Mouse (Mus musculus): ENCODE data around the gene Eef1akmt2. TPM values are rescaled to one million over a fixed set of nuclear protein-coding genes. Genes with fewer than 3 reads are reported as not detected.

Gene Eef1akmt2
- polyA plus RNA-seq, 1 experiment from 2014 or later, result 74.1 TPM

- Histone ChIP-seq H3K27ac (ENCODE audit: low read length) (no peak overlapping the region), H3K36me3 (ENCODE audit: control insufficient read depth, insufficient read depth, low read length) (peaks cover under 1% of the 10 kb centered on the region; the same call in 1 of the 2 replicates), H3K27me3 (ENCODE audit: control insufficient read depth, insufficient read depth, low read length) (no peaks in the 10 kb centered on the region), H3K4me1 (ENCODE audit: control insufficient read depth, insufficient read depth, low read length) (peaks cover 9% of the 10 kb centered on the region; the same call in 1 of the 2 replicates), H3K9me3 (ENCODE audit: control insufficient read depth, low read depth, low read length) (no peaks in the 10 kb centered on the region), H3K4me2 (replicated peaks; ENCODE audit: low read depth, low read length) (no peak overlapping the region), H3K4me3 (ENCODE audit: low read depth, low read length) (no peak overlapping the region), H3K9ac (replicated peaks; ENCODE audit: low read depth, low read length) (no peak overlapping the region)
- WGBS, result 87% methylated on average over 5 of the region's 5 CpGs
- no peak for ATAC-seq (ENCODE audit: insufficient number of reproducible peaks, insufficient read depth, low FRiP score, low read depth)
Measured at GRCm38 (mm10) chr7:132795141-132795540, 57.3 kb downstream of the Eef1akmt2 start.

GRCm38 (mm10) chr7:132793467-132793866 is 59.0 kb downstream of the Eef1akmt2 start:
- no peaks in the 10 kb centered on the region for H3K36me3 ChIP-seq (ENCODE audit: control insufficient read depth, insufficient read depth, low read length)
- 66% methylated on average over 6 of the region's 6 CpGs for WGBS
- no peaks in the 10 kb centered on the region for H3K27me3 ChIP-seq (ENCODE audit: control insufficient read depth, insufficient read depth, low read length)
- no peak overlapping the region for H3K4me3 ChIP-seq (ENCODE audit: low read depth, low read length)
- H3K4me2 ChIP-seq (replicated peaks; ENCODE audit: low read depth, low read length), result no peak overlapping the region
- H3K27ac ChIP-seq (ENCODE audit: low read length), result no peak overlapping the region
- H3K9me3 ChIP-seq (ENCODE audit: control insufficient read depth, low read depth, low read length), result no peaks in the 10 kb centered on the region
- H3K9ac ChIP-seq (replicated peaks; ENCODE audit: low read depth, low read length), result no peak overlapping the region
- H3K4me1 ChIP-seq (ENCODE audit: control insufficient read depth, insufficient read depth, low read length), result peaks cover 14% of the 10 kb centered on the region; the same call in 1 of the 2 replicates
- no peak for ATAC-seq (ENCODE audit: insufficient number of reproducible peaks, insufficient read depth, low FRiP score, low read depth)

GRCm38 (mm10) chr7:132790447-132791219 is 61.8 kb downstream of the Eef1akmt2 start:
- no peaks in the 10 kb centered on the region for H3K27me3 ChIP-seq (ENCODE audit: control insufficient read depth, insufficient read depth, low read length)
- H3K36me3 ChIP-seq (ENCODE audit: control insufficient read depth, insufficient read depth, low read length), result no peaks in the 10 kb centered on the region
- WGBS, result 78% methylated on average over 14 of the region's 14 CpGs
- no peak for ATAC-seq (ENCODE audit: insufficient number of reproducible peaks, insufficient read depth, low FRiP score, low read depth)
- no peak overlapping the region for H3K27ac ChIP-seq (ENCODE audit: low read length)
- no peak overlapping the region for H3K4me2 ChIP-seq (replicated peaks; ENCODE audit: low read depth, low read length)
- no peak overlapping the region for H3K4me3 ChIP-seq (ENCODE audit: low read depth, low read length)
- H3K4me1 ChIP-seq (ENCODE audit: control insufficient read depth, insufficient read depth, low read length), result peaks cover 20% of the 10 kb centered on the region; the same call in 1 of the 2 replicates
- no peak overlapping the region for H3K9ac ChIP-seq (replicated peaks; ENCODE audit: low read depth, low read length)
- no peaks in the 10 kb centered on the region for H3K9me3 ChIP-seq (ENCODE audit: control insufficient read depth, low read depth, low read length)

DNA sequence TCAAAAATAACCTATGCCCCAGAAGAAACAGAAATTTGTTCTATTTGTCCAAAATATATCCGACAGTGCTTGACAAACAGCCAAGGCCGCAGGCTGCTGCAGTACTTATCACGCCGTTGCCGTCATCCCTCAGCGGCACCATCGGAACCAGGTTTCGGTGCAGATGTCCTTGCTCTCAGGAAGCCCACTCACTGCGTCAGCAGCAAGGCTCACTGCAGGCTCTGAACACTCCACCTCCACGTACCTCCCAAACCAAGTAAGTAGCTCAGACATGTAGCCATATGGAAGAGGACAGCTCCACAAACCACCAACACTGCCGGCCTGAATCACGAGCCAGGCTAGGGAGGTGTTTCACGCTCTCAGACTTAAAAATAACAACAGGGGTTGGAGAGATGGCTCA is 63.6 kb downstream of the Eef1akmt2 start:
- no peak overlapping the region for H3K4me3 ChIP-seq (ENCODE audit: low read depth, low read length)
- ATAC-seq (ENCODE audit: insufficient number of reproducible peaks, insufficient read depth, low FRiP score, low read depth), result no peak
- no peaks in the 10 kb centered on the region for H3K36me3 ChIP-seq (ENCODE audit: control insufficient read depth, insufficient read depth, low read length)
- H3K27me3 ChIP-seq (ENCODE audit: control insufficient read depth, insufficient read depth, low read length), result no peaks in the 10 kb centered on the region
- H3K4me2 ChIP-seq (replicated peaks; ENCODE audit: low read depth, low read length), result no peak overlapping the region
- H3K9ac ChIP-seq (replicated peaks; ENCODE audit: low read depth, low read length), result no peak overlapping the region
- H3K9me3 ChIP-seq (ENCODE audit: control insufficient read depth, low read depth, low read length), result no peaks in the 10 kb centered on the region
- no peak overlapping the region for H3K27ac ChIP-seq (ENCODE audit: low read length)
- 93% methylated on average over 13 of the region's 13 CpGs for WGBS
- H3K4me1 ChIP-seq (ENCODE audit: control insufficient read depth, insufficient read depth, low read length), result peaks cover 16% of the 10 kb centered on the region; the same call in 1 of the 2 replicates

DNA sequence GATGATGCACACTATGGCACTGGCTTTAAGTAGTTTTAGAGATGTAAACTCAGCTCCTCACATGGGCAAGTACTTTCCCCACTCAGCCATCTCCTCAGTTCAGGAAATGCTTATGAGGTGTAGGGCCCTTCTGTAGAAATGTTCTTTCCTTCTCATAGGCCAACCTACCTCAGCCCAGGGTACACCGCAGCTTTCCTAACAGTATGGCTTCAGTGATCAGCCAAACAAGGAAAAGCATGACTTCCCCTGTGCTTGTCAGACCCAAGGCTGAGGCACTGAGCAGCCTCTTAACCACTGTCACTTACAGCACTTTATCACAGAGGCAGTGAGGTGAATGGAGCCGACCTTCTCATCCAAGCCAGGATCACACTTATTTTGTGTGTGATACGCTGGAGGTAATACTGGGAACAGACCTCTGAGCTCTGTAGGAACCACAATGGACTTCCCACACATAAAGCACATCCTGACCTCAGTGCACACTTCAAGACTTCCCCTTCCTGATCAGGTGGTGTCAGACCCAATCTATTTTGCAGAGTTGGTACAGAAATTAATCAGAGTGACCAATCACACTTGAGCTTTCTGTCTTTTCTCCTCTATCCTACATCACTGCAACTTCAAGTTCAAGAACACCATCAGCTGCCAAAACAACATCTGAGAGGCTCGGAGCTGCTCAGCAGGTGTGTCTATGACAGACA is 64.8 kb downstream of the Eef1akmt2 start:
- H3K4me3 ChIP-seq (ENCODE audit: low read depth, low read length), result no peak overlapping the region
- H3K36me3 ChIP-seq (ENCODE audit: control insufficient read depth, insufficient read depth, low read length), result no peaks in the 10 kb centered on the region
- no peaks in the 10 kb centered on the region for H3K9me3 ChIP-seq (ENCODE audit: control insufficient read depth, low read depth, low read length)
- H3K4me1 ChIP-seq (ENCODE audit: control insufficient read depth, insufficient read depth, low read length), result peaks cover 15% of the 10 kb centered on the region; the same call in 1 of the 2 replicates
- H3K27me3 ChIP-seq (ENCODE audit: control insufficient read depth, insufficient read depth, low read length), result no peaks in the 10 kb centered on the region
- ATAC-seq (ENCODE audit: insufficient number of reproducible peaks, insufficient read depth, low FRiP score, low read depth), result no peak
- 92% methylated on average over 4 of the region's 4 CpGs for WGBS
- no peak overlapping the region for H3K4me2 ChIP-seq (replicated peaks; ENCODE audit: low read depth, low read length)
- H3K27ac ChIP-seq (ENCODE audit: low read length), result no peak overlapping the region
- H3K9ac ChIP-seq (replicated peaks; ENCODE audit: low read depth, low read length), result no peak overlapping the region

GRCm38 (mm10) chr7:132787022-132787421 is 65.5 kb downstream of the Eef1akmt2 start:
- WGBS, result 85% methylated on average over 4 of the region's 4 CpGs
- Histone ChIP-seq H3K27ac (ENCODE audit: low read length) (no peak overlapping the region; the same call in 1 of the 2 replicates), H3K4me2 (replicated peaks; ENCODE audit: low read depth, low read length) (no peak overlapping the region), H3K4me1 (ENCODE audit: control insufficient read depth, insufficient read depth, low read length) (peaks cover 15% of the 10 kb centered on the region; the same call in 1 of the 2 replicates), H3K27me3 (ENCODE audit: control insufficient read depth, insufficient read depth, low read length) (no peaks in the 10 kb centered on the region), H3K9ac (replicated peaks; ENCODE audit: low read depth, low read length) (no peak overlapping the region), H3K4me3 (ENCODE audit: low read depth, low read length) (no peak overlapping the region), H3K9me3 (ENCODE audit: control insufficient read depth, low read depth, low read length) (no peaks in the 10 kb centered on the region), H3K36me3 (ENCODE audit: control insufficient read depth, insufficient read depth, low read length) (no peaks in the 10 kb centered on the region)
- ATAC-seq (ENCODE audit: insufficient number of reproducible peaks, insufficient read depth, low FRiP score, low read depth), result no peak

DNA sequence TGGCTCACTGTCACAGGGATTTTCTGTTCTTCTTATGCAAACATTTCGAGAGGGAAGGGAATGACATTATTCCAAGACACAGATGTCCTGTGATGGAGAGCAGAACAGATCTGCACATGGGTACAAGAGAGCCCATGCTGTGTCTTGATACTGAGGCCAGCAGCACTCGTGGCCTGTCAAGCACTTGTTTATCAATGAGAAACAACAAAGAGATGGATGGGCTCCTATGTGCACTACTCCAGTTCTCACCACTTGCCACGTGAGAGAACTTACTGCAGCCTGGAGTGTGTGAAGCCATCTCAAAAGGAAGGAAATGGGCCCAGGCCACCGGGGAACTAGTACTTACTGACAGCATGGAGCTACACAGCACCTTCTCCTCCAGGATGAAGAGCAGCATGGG is 66.0 kb downstream of the Eef1akmt2 start:
- 35% methylated on average over 4 of the region's 4 CpGs for WGBS

DNA sequence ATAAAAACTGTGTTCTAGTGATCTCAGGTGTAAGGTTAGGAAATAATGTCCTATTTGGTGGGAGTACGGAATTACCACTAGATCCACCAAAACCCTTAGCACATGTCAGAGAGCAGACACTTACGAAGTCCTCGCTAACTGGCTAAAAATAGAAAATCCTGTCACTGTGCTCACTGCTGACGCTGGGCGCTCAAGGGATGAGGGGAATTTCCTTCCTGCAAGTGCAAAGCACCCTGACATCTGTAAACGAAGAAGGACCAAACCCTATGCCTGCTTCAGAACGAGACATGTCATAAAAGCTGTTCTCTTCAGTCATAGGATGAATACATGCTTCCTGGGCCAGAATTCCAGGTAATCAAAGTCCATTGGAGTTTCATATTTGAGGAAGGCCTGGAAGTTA is 66.5 kb downstream of the Eef1akmt2 start:
- WGBS, result 53% methylated on average over 7 of the region's 7 CpGs
- H3K9ac ChIP-seq (replicated peaks; ENCODE audit: low read depth, low read length), result no peak overlapping the region
- H3K9me3 ChIP-seq (ENCODE audit: control insufficient read depth, low read depth, low read length), result no peaks in the 10 kb centered on the region
- peaks cover 24% of the 10 kb centered on the region; the same call in 1 of the 2 replicates for H3K4me1 ChIP-seq (ENCODE audit: control insufficient read depth, insufficient read depth, low read length)
- H3K27ac ChIP-seq (ENCODE audit: low read length), result no peak overlapping the region
- H3K27me3 ChIP-seq (ENCODE audit: control insufficient read depth, insufficient read depth, low read length), result no peaks in the 10 kb centered on the region
- H3K4me3 ChIP-seq (ENCODE audit: low read depth, low read length), result no peak overlapping the region
- ATAC-seq (ENCODE audit: insufficient number of reproducible peaks, insufficient read depth, low FRiP score, low read depth), result no peak
- H3K4me2 ChIP-seq (replicated peaks; ENCODE audit: low read depth, low read length), result no peak overlapping the region
- H3K36me3 ChIP-seq (ENCODE audit: control insufficient read depth, insufficient read depth, low read length), result no peaks in the 10 kb centered on the region

More for the DNA sequence above, 66.0 kb downstream of the Eef1akmt2 start:
- H3K9ac ChIP-seq (replicated peaks; ENCODE audit: low read depth, low read length), result no peak overlapping the region
- ATAC-seq (ENCODE audit: insufficient number of reproducible peaks, insufficient read depth, low FRiP score, low read depth), result no peak
- no peaks in the 10 kb centered on the region for H3K9me3 ChIP-seq (ENCODE audit: control insufficient read depth, low read depth, low read length)
- H3K27ac ChIP-seq (ENCODE audit: low read length), result no peak overlapping the region; the same call in 1 of the 2 replicates
- H3K4me1 ChIP-seq (ENCODE audit: control insufficient read depth, insufficient read depth, low read length), result peaks cover 20% of the 10 kb centered on the region; the same call in 1 of the 2 replicates
- no peaks in the 10 kb centered on the region for H3K27me3 ChIP-seq (ENCODE audit: control insufficient read depth, insufficient read depth, low read length)
- H3K4me2 ChIP-seq (replicated peaks; ENCODE audit: low read depth, low read length), result no peak overlapping the region
- H3K36me3 ChIP-seq (ENCODE audit: control insufficient read depth, insufficient read depth, low read length), result no peaks in the 10 kb centered on the region
- no peak overlapping the region for H3K4me3 ChIP-seq (ENCODE audit: low read depth, low read length)

Data from stomach, embryonic 14.5 days (tissue).